Mouse (Mus musculus) adrenal gland, postnatal 14 days (tissue): ENCODE measurements at regions not wholly inside any gene's neighbourhood (a gene's known extent, or its start where the extent isn't known, plus 50 kb on each side); places are given as distances from the start of the nearest gene placed in this dataset.

ENCODE experiments used
- DNase-seq: peaks from one replicate; pipeline ENCODE4 v3.0.0; 2021; ENCODE audit warnings: mixed read lengths

DNA sequence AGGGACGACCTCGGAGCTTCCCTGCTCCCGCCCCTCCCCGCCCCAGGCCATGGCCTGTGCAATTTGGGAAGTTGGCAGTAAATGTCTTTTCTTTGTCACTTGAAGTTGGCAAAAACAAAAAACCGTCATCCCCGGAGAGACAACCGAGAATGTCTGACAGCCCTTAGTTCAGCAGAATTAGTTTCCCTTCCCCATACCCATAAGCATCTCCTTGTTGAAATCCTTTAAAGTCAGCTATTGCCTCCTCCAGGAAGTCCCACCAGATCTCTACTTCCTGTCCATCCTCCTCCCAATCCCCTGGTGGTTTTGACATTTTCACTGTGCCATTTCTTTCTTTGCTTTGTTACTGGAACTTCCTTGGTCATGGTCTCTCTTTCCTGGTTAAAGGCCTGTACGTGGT is 54.8 kb downstream of the Foxb1 start:
- no peak for DNase-seq

DNA sequence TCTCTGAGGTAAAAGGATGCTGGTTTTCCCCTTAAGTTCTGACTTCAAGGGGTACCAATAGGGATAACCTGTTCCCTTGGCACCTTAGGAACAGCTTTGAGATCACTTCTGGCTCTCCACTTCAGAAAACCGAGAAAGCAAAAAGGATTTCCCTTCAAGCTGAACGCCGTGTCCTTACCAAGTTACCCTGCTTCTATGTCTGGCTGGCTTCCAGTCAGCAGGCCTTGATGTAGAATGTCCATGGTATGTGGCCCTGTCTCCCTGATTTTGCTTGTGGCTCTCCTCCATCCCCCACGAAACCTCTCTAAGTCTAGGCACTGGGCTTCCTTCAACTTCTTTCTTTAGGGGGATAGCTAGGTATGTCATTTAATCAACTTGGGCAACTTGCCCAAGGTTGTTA is 55.7 kb downstream of the Foxb1 start:
- DNase-seq: peak; percentile 56

- no peak for DNase-seq
Measured at GRCm38 (mm10) chr9:69703731-69704130, 57.0 kb downstream of the Foxb1 start.

- DNase-seq: no peak
Measured at GRCm38 (mm10) chr9:69702156-69702928, 58.4 kb downstream of the Foxb1 start.

GRCm38 (mm10) chr9:69700696-69701095 is 60.0 kb downstream of the Foxb1 start:
- DNase-seq: peak; percentile 22

DNA sequence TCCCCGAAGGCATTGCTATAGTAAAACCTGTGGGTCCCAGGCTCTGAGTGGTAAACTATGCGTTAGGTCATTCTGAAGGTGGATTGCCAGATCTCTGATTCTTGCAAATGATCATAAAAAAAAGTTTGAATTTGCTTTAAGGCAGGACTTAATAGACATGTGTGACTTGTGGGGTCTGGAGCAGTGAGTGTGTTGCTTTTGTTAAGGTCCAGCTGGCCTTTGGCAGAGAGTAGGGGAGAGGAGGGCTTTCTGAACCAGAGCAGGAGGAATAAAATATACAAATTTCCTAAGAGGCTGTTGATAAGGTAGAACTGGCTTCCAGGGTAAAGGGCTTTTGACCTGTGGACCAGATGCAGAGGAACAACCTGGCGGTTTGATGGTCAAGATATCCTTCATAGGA is 69.0 kb downstream of the Foxb1 start:
- no peak for DNase-seq

DNA sequence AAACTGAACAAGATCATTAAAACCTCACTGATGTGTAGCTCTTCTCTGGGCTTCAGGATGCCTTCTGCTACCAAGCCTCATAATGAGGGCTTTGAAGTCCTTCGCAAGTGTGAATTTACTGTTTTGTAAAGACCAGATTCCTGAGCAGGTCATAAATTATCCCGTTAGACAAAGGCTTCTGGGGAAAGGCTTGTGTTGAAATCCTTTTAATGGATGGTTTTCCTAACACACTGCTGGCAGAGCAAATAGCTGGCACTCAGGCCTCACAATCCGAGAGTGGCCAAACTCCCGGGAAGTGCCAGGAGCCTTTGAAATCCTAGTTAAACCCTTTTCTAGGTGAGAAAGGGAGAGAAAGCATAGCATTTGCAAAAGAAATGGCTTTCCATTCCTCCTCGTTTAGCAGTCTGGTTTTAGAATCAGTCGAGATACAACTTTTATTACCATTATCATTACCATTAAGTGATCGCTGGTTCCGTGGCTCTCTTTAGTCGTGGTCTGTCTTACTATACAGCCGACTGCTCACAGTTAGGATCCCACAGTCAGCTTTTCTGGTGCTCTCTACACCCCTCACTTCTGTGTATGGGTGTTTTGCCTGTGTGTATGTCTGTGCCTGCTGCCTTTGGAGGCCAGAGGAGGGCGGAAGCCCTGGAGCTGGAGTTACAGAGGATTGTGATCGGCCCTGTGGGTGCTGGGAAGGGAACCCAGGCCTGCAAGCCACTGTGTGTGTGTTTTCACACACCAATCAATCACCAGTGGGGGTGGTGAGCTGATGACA is 73.2 kb downstream of the Foxb1 start:
- peak; percentile 50 for DNase-seq

GRCm38 (mm10) chr9:69686766-69687165 is 74.0 kb downstream of the Foxb1 start:
- DNase-seq: no peak

GRCm38 (mm10) chr9:69685630-69686029 is 75.1 kb downstream of the Foxb1 start:
- no peak for DNase-seq

DNA sequence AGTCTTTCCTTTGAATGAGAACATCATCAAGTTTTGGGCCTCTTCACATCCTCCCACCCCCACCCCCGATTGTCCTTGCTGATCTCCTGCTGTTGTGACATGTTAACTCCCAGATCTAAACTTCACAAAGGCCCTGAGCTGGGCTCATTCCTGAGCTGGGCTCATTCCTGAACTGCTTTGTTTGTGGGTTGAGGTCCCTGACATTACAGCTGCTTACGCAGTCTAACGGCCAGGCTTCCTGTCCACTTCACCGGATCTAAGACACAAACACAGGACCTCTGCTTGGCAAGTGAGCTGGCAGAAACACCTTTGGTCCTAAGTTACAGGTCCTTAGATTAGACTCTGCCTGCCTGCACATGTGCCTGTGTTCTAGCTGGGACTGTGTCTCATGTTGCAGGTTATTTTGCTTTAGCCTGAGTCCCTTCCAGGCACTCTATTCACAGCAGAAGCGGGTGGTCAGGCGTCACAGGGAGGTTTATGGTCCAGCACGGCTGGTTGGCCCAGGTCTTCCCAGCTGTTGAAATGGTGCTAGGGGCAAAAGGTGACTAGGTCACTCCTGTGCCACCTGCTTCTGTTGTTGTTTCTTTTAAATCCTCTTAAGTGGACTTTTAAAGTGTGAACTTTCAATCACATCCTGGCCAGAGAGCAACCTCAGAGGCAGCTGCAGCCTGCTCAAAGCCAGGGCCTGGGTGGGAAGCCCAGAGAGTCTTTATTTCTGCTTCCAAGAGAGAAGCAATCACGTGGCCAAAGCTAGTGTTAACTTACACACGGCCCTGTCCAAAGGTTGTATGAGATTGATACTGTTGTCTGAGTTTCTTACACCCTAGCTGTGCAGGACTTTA is 79.1 kb downstream of the Foxb1 start:
- no peak for DNase-seq

DNA sequence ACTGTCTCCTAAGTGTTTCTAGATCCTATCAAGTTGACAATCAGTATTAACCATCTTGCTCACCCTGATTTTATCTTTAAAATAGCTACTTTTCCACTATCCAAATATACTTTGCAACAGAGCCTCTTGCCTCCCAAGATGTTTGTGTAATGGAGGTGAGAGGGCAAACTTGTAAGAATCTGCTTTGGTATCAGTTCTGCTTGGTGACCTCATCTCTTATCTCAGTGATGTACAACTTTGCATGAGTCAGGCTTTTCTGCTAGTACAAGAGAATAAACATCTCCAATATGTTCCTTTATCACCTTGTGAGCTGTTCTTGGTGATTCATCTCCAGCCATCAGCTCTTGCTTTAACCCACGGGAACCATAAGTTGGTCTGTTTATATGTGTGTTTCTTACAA is 82.1 kb downstream of the Foxb1 start:
- no peak for DNase-seq

DNA sequence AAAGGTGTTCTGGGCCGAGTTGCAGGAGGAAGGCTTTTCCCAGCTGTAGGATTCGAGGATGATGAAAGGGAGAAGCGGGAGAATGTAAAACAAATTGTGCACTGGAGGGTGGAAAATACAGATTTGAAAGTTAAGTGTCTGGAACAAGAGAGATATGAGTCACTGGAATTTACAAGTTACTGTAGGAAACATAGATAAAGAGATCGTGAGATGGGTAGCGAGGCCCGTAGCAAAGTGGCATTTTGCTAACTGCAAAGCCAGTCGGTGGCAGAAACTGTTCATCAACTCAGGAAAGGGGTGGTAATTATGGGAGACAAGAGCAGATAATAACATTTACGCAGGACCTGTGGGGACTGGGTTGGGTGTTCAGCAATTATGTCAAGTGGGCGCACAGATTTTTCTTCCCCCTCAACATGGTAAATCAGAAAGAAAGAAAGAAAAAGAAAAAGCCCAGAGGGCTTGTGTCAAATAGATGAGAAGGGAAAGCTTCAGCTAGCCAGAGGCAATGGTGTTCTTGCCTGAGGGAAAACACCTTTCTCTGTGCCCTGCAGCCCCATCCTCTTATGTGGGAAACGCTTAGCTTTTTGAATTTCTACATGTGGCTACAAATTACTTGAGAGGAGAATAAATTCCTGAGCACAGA is 87.2 kb downstream of the Foxb1 start:
- DNase-seq: no peak

GRCm38 (mm10) chr9:69672657-69673462 is 87.9 kb downstream of the Foxb1 start:
- DNase-seq: no peak

GRCm38 (mm10) chr9:69671199-69671598 is 89.5 kb downstream of the Foxb1 start:
- no peak for DNase-seq

DNA sequence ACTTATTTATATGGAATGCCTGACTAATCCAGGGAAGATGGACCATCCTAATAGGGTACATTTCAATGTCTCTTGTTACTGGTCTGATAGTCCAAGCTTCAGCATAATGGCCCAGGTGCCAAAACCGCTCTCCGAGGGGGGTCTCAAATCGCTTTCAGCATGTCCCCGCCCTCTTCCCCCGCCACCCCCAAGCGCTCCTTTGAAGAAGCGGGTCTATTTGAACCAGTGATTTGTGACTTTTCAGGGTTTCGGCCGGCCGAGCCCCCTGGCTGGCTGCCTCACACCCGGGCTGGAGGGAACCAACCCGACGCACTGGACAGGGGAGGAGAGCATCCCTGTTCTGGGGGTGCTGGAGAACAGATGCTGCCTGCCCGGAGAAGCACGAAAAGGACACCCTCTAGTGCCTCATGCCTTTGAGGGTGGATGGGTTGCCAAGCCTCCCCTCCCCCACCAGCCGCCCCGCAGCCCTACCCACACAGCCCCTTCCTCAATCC is 90.1 kb downstream of the Foxb1 start:
- DNase-seq: no peak

GRCm38 (mm10) chr9:69669611-69670550 is 90.9 kb downstream of the Foxb1 start:
- DNase-seq: no peak

DNA sequence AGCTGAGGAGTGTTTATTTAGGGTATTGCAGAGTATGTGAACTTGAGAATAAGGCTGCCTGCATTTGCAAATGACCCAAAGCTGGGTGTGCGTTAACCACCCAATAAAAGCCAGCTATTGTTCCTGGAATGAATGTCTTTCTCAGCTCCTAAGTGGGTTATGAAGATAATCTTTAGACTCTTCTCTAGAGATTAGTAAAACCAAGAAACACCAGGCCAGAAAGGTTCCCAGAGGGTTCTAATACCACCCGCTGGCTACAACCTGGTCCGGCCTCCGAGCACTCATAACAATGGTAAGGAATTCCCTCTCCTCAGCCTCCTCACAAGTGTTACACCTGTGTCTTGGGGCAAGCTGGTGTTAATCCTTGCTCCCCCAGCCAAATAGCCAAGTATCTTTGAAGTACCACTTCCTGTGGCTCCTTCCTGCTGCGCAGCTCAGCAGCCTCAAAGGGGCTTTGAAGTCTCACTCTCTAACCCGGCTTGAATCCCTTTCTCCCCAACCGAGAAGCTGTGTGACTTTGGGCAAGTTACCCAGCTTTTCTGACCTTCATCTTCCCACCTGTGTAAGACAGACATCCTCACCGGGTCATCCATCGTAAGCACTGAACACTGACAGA is 92.2 kb downstream of the Foxb1 start:
- no peak for DNase-seq

DNA sequence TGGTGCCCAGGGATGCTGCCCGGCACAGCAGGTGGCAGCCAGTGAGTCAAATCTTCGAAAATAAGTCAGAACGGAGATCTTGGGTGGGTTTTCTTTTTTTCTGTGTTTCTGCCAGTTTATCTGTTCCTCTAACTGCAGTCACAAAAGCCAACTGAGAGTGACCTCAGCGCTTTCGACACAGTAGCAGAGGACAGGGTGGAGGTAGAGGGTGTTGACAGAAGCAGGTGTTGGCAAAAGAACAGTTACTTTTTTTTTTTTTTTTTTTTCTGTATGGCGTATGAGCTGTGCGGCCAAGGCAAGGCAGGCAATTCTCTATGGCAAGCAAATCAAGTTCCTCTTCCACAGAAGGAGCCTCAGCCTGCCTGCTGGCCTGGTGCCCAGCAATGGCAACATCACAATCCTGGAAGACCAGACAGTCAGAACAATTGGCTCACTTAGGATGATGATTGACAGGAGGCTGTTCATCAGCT is 93.6 kb downstream of the Foxb1 start:
- DNase-seq: no peak

GRCm38 (mm10) chr9:69664201-69664600 is 96.5 kb downstream of the Foxb1 start:
- DNase-seq: no peak
